Mouse (Mus musculus): ENCODE measurements at regions not wholly inside any gene's neighbourhood (a gene's known extent, or its start where the extent isn't known, plus 50 kb on each side); places are given as distances from the start of the nearest gene placed in this dataset.

DNA sequence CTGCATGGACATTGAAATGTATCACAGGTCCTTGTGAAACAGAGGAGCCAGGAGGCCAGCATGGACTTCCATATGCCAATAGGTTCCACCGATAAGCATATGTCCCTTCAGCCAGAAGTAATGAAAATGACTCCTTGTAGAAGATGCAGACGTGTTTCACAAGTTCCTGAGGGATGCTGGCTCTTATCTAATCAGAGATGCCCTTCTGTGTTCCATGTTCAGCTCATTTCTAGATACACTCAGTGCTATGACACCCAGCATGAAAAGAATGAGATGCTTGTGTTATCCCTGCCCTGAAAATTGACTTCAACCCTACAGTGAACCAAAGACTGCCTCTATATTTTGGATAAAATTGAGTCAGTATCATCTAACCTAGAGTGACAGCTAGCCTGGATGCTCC is 53.8 kb upstream of the Elac2 start:
- DNase-seq = no peak

DNA sequence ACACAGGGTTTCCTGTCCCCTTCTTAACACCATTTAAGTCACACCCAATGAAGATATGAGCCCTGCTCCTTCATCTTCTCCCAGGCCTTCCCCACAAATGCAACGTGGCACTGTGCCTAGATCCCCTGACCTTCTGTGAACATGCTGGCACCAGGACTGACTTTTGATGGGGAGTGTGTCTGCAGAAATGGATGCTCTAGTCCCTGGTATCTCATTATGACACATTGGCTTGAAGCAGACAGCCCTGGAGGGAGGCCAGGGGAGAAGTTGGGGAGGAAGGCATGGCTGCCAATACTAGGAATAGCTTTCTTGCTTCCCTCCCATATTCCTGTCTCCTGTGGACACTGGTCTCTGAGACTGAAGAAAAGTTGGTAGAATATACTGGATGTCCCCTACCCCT is 52.9 kb upstream of the Elac2 start:
- DNase-seq = peak; percentile 58

Small RNA genes lying in the stretch of these regions (microRNA-seq; reads per million reads assigned to microRNA genes)
- gene Gm24275 = 0 reads per million in 2 experiments

All from heart, postnatal 4 days (tissue).